Mouse (Mus musculus): ENCODE measurements around the gene Tbcel. TPM values are rescaled to one million over a fixed set of nuclear protein-coding genes. Genes with fewer than 3 reads are reported as not detected.

Tbcel gene
- total RNA-seq (2021): 10 to 100 TPM; 66.5 to 76.7 TPM
- long read RNA-seq, experiment 1, full-length matches to known transcripts: 3 of 11 reads
- long read RNA-seq, experiment 1, partial matches to known transcripts: 0 of 11 reads
- long read RNA-seq, experiment 1, other reads (novel, unspliced or antisense): 8 of 11 reads
- long read RNA-seq, experiment 2, full-length matches to known transcripts: 5 of 29 reads
- long read RNA-seq, experiment 2, partial matches to known transcripts: 0 of 29 reads
- long read RNA-seq, experiment 2, other reads (novel, unspliced or antisense): 24 of 29 reads

GRCm38 (mm10) chr9:42507709-42508108 lies at the start of gene Tbcel:
Tbcel (minus strand) TSS chr9:42507809.
- no peak for DNase-seq (ENCODE audit: low spot score in 2 of 2)

GRCm38 (mm10) chr9:42555186-42555585 lies 47.6 kb upstream of the Tbcel start:
- no peak for DNase-seq (ENCODE audit: low spot score in 2 of 2)

GRCm38 (mm10) chr9:42550116-42550515 lies 42.5 kb upstream of the Tbcel start:
- DNase-seq (ENCODE audit: low spot score in 2 of 2): peak; percentile 50 to 73

GRCm38 (mm10) chr9:42548981-42549380 lies 41.4 kb upstream of the Tbcel start:
- no peak for DNase-seq (ENCODE audit: low spot score in 2 of 2)

- DNase-seq (ENCODE audit: low spot score in 2 of 2): no peak
Measured at GRCm38 (mm10) chr9:42544521-42544920, 36.9 kb upstream of the Tbcel start.

- DNase-seq (ENCODE audit: low spot score in 2 of 2): no peak
Measured at GRCm38 (mm10) chr9:42533491-42533890, 25.9 kb upstream of the Tbcel start.

- no peak for DNase-seq (ENCODE audit: low spot score in 2 of 2)
Measured at GRCm38 (mm10) chr9:42533041-42533440, 25.4 kb upstream of the Tbcel start.

GRCm38 (mm10) chr9:42531951-42532350 lies 24.3 kb upstream of the Tbcel start:
- no peak for DNase-seq (ENCODE audit: low spot score in 2 of 2)

GRCm38 (mm10) chr9:42530221-42531152 lies 22.9 kb upstream of the Tbcel start:
- DNase-seq (ENCODE audit: low spot score in 2 of 2): no peak

GRCm38 (mm10) chr9:42520587-42521084 lies 13.0 kb upstream of the Tbcel start:
- DNase-seq (ENCODE audit: low spot score in 2 of 2): peak in 1 of 2 experiments; percentile 15

- no peak for DNase-seq (ENCODE audit: low spot score in 2 of 2)
Measured at GRCm38 (mm10) chr9:42518163-42518562, 10.6 kb upstream of the Tbcel start.

GRCm38 (mm10) chr9:42513159-42513558 lies 5.5 kb upstream of the Tbcel start:
- no peak for DNase-seq (ENCODE audit: low spot score in 2 of 2)

GRCm38 (mm10) chr9:42512312-42512711 lies 4.7 kb upstream of the Tbcel start:
- no peak for DNase-seq (ENCODE audit: low spot score in 2 of 2)

GRCm38 (mm10) chr9:42508235-42508634 lies 626 bp upstream of the Tbcel start:
- no peak for DNase-seq (ENCODE audit: low spot score in 2 of 2)

GRCm38 (mm10) chr9:42507022-42507421 lies 587 bp downstream of the Tbcel start:
- no peak for DNase-seq (ENCODE audit: low spot score in 2 of 2)

GRCm38 (mm10) chr9:42504971-42505510 lies 2.6 kb downstream of the Tbcel start:
- DNase-seq (ENCODE audit: low spot score in 2 of 2): no peak

- DNase-seq (ENCODE audit: low spot score in 2 of 2): no peak
Measured at GRCm38 (mm10) chr9:42504559-42504958, 3.0 kb downstream of the Tbcel start.

- no peak for DNase-seq (ENCODE audit: low spot score in 2 of 2)
Measured at GRCm38 (mm10) chr9:42503709-42504108, 3.9 kb downstream of the Tbcel start.

GRCm38 (mm10) chr9:42496296-42496695 lies 11.3 kb downstream of the Tbcel start:
- no peak for DNase-seq (ENCODE audit: low spot score in 2 of 2)

- no peak for DNase-seq (ENCODE audit: low spot score in 2 of 2)
Measured at GRCm38 (mm10) chr9:42491780-42492179, 15.8 kb downstream of the Tbcel start.

GRCm38 (mm10) chr9:42490589-42491382 lies 16.8 kb downstream of the Tbcel start:
- no peak for DNase-seq (ENCODE audit: low spot score in 2 of 2)

Data from adrenal gland, postnatal 4 days (tissue).